Mouse (Mus musculus): ENCODE results near the gene Aire. TPM values are rescaled to one million over a fixed set of nuclear protein-coding genes. Genes with fewer than 3 reads are reported as not detected.

The Aire gene
- polyA plus RNA-seq (2012; rRNA removed) = 0.57 and 0.96 TPM in 2 replicates

GRCm38 (mm10) chr10:78043406-78043836 is at the start of gene Aire:
TSS of gene Aire (minus strand) at chr10:78043610.

GRCm38 (mm10) chr10:78069101-78070011 is 25.9 kb upstream of the Aire start, which contains the start of gene Icosl:
TSS of gene Icosl (plus strand) at chr10:78069302.

DNA sequence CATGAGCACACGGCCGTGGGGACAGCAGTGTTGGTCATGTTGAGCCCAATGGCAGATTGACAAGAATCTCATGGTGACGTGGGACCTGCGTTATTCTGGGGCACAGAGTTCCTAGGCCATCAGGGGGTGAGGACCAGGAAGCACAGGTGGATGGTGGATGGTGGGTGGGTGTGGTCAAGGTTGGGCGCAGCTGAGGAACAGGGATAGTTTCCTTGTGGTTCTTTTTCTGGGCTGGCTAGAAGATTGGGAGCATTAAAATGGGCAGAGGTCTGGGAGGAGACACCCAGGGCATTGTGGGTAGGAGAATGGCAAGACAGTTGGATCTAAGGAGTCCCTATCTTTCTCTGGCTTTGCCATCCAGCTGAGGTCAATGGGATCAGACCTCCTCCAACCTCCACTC is 1.8 kb downstream of the Aire start, which contains the start of gene Dnmt3l:
TSS of gene Dnmt3l (plus strand) at position 301 of the 400 bp plus-strand sequence.

GRCm38 (mm10) chr10:78009945-78010293 is 33.5 kb downstream of the Aire start, which contains the start of gene Pfkl:
TSS of gene Pfkl (minus strand) at chr10:78010083.

Other genes starting within 250 kb of the Aire start
- not detected in 2 replicates for gene Gm9639, start 248.5 kb downstream of the Aire start, polyA plus RNA-seq (2012; rRNA removed)
- gene Gm19668, start 244.5 kb downstream of the Aire start, polyA plus RNA-seq (2012; rRNA removed) = not detected in 2 replicates
- gene Gm9507, start 231.8 kb downstream of the Aire start, polyA plus RNA-seq (2012; rRNA removed) = not detected in 2 replicates
- not detected in 2 replicates for gene Gm2696, start 228.9 kb downstream of the Aire start, polyA plus RNA-seq (2012; rRNA removed)
- not detected in 2 replicates for gene Krtap10-4, start 216.5 kb downstream of the Aire start, polyA plus RNA-seq (2012; rRNA removed)
- not detected in 2 replicates for gene Krtap10-10, start 207.7 kb downstream of the Aire start, polyA plus RNA-seq (2012; rRNA removed)
- gene Gm36176, start 196.8 kb downstream of the Aire start, polyA plus RNA-seq (2012; rRNA removed) = not detected in 2 replicates
- not detected in 2 replicates for gene Gm10318, start 190.8 kb downstream of the Aire start, polyA plus RNA-seq (2012; rRNA removed)
- not detected in 2 replicates for gene Gm3285, start 181.6 kb downstream of the Aire start, polyA plus RNA-seq (2012; rRNA removed)
- gene Lrrc3, start 141.1 kb downstream of the Aire start, polyA plus RNA-seq (2012; rRNA removed) = 7.8 and 8.8 TPM in 2 replicates
- 5.5 and 5.7 TPM in 2 replicates for gene Trpm2, start 73.0 kb downstream of the Aire start, polyA plus RNA-seq (2012; rRNA removed)
- 56.4 and 61.4 TPM in 2 replicates for gene 1810043G02Rik, start 65.1 kb downstream of the Aire start, polyA plus RNA-seq (2012; rRNA removed)
- 127 and 130 TPM in 2 replicates for gene Pfkl, start 33.5 kb downstream of the Aire start, polyA plus RNA-seq (2012; rRNA removed)
- gene Dnmt3l, start 1.7 kb downstream of the Aire start, polyA plus RNA-seq (2012; rRNA removed) = 0.10 TPM in 1 of 2 replicates, not detected in the other
- 1.2 and 2.1 TPM in 2 replicates for gene Icosl, start 25.7 kb upstream of the Aire start, polyA plus RNA-seq (2012; rRNA removed)
- gene D10Jhu81e, start 126.2 kb upstream of the Aire start, polyA plus RNA-seq (2012; rRNA removed) = 69.8 and 72.3 TPM in 2 replicates
- gene Pwp2, start 141.5 kb upstream of the Aire start, polyA plus RNA-seq (2012; rRNA removed) = 16.0 and 17.4 TPM in 2 replicates
- 46.6 and 51.6 TPM in 2 replicates for gene Trappc10, start 201.0 kb upstream of the Aire start, polyA plus RNA-seq (2012; rRNA removed)

All from central nervous system, embryonic 14 days (tissue).